Mouse (Mus musculus) layer of hippocampus, adult 2 months (tissue): ENCODE measurements around the gene Gtf3a. TPM values are rescaled to one million over a fixed set of nuclear protein-coding genes. Genes with fewer than 3 reads are reported as not detected.
"Not testable (repeated sequence)": the region's sequence is repeated elsewhere in the genome, so short reads cannot be mapped to it uniquely, and the experiment has no call there.

Experiments used
- DNase-seq, 2 experiments: peaks; one replicate each; pipeline ENCODE4 v3.0.0; 2022; ENCODE audit warnings: low spot score in 2 of 2
- H3K27ac ChIP-seq: fragments of 200-600 bp; 2 replicates; pipeline ENCODE4 v1.8.1; 2022
- H3K4me3 ChIP-seq: fragments of 200-600 bp; 2 replicates; pipeline ENCODE4 v1.8.1; 2022; ENCODE audit warnings: mild to moderate bottlenecking
- CTCF ChIP-seq: fragments of 200-600 bp; conservative IDR thresholded peaks from 2 replicates; pipeline ENCODE4 v1.8.1; 2022; ENCODE audit warnings: antibody characterized with exemption, mild to moderate bottlenecking, moderate library complexity
- total RNA-seq, 2 experiments: library from RNA; stranded (reverse); gene quantifications; 2 replicates each; pipeline ENCODE4 v1.2.3; 2021

The Gtf3a gene
- total RNA-seq, 2 experiments from 2014 or later = 23.3 to 24.7 TPM

DNA sequence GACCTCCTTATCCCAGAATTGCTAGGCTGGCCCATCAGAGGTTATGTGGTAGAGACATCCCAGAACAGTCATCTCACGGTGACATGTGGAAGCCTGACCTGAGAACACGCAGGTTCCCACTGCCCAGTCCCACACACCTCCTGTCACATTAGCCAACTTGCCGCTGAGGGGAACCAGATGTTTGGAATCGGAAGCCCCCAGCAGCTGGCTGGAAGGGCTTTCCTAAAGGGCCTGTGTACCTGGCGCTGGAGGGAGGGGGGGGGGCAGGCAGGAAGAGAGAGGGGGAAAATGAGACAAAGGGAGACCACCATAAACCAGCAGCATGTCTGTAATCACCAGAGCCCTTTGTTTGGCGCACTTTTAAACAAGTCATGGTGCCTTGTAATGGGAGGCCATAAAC, 28.6 kb upstream of the Gtf3a start:
- no peak for TF ChIP-seq CTCF
- DNase-seq = no peak
- H3K4me3 ChIP-seq = no peak overlapping the region

DNA sequence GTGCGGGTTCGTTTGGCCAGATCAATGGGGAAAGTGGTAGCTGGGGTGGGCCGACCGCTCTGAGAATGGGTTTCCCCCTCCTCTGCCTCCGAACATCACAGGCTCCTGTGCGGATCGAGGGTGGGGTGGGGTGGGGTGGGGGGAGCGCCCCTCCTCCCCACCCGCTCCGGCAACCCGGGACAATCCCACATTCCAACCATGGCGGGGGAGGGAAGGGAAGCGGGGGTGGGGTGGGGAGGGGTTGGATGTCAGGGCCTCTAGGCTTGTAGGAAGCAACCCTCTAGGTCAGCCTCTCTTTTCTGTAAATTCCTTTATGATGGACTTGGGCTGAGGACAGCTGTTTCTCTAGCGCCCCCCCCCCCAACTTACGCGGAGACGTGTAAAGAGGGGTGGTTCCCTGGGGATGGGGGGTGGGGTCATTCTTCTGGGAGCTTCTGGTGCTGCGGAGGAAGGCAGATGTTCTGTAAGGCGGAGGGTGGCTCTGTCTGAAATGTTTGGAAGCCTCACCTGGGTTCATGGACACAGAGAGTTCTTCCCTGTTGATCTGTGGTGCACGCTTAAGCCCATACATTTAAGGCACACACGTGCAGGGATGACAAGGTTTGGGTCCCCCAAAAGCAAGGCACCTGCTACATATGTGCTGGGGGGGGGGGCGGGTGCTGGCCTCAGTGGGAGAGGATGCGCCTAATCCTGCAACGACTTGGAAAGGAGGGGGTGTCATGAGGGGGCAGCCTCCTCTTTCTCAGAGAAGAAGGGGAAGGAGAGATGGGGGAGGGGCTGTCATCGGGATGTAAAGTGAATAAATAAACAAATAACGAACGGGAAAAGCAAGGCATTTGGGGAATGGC, 27.9 kb upstream of the Gtf3a start:
- H3K4me3 ChIP-seq = no peak overlapping the region
- DNase-seq = no peak
- no peak overlapping the region for H3K27ac ChIP-seq

More for the DNA sequence above, 28.6 kb upstream of the Gtf3a start:
- no peak overlapping the region for H3K27ac ChIP-seq

DNA sequence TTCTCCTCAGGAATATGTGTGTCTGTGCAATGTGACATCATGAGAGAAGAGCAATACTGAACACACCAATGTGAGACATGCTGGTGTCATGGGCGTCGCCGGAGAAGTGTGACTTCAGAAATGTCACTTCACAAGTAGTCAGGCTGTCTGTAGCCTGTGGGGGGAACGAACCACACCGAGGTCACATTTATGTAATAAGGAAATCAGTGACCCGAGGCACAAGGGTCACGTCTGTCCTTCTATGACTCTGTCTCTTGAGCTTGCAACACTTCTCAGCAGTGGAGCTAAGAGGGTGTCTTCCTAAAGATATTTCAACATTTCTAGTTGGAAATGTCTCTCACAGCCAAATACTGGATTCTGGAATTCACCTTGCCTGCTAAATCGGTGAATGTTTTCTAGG, 27.2 kb upstream of the Gtf3a start:
- no peak overlapping the region for H3K27ac ChIP-seq
- TF ChIP-seq CTCF = no peak
- no peak for DNase-seq
- no peak overlapping the region for H3K4me3 ChIP-seq

More for the DNA sequence above, 27.9 kb upstream of the Gtf3a start:
- TF ChIP-seq CTCF = no peak

DNA sequence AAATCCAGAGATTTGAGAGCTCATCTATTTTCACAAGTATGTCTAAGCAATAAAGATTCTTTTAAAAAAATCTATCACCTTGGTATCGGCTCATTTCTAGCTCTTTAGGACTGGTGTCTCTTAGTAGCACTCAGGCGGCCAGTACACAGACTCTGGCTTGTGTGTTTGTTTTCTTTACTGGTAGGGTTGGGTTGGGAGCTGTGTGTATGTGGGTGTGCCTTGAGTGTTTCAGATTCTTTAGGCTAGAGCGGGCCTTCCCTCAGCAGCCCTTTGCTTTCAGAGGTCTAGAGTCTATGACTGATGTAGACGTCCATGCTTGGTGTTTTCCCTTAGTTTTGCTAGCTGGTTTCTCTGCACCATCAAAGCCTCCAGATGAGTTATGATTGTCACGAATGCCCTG, 24.9 kb upstream of the Gtf3a start:
- TF ChIP-seq CTCF = no peak
- no peak overlapping the region for H3K4me3 ChIP-seq

DNA sequence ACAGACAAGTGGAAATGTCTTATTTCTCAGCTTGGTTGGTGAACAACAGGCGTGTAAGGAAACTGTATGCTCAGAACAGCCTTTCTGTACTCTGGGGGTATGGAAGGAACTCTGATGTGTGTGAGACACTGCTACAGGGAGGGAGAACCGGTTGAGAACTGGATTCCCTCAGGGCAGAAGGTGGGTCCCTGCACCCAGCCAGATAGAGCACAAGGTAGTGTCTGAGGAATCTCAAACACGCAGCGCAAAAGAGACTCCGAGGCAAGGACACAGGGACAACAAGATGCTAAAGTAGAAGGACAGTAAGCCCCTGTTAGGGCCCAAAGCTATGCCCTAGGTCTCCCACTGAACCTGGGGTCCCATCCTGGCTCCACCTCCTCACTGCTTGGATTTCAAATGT, 21.8 kb upstream of the Gtf3a start:
- TF ChIP-seq CTCF = no peak
- no peak for DNase-seq
- no peak overlapping the region for H3K4me3 ChIP-seq
- no peak overlapping the region for H3K27ac ChIP-seq

More for the DNA sequence above, 24.9 kb upstream of the Gtf3a start:
- DNase-seq = no peak
- H3K27ac ChIP-seq = no peak overlapping the region

DNA sequence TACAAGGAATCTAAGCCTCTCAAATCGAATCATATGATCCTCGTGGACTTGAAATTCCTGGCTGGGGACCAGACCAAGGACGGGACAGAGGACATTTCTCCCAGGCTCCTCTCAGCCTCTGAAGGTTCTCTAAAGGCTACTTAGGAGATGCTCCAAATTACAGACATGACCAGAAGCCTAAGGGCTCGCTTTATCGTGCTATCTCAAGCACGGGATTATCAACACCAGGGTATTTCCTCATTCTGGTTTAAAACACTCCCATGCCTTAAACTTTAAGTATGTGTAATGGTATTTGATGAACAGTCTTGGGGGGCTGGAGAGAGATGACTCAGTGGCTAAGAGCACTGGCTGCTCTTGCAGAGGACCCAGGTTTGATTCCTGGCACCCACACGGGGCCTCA, 17.0 kb upstream of the Gtf3a start:
- Histone ChIP-seq H3K4me3 (no peak overlapping the region), H3K27ac (no peak overlapping the region)
- TF ChIP-seq CTCF = no peak
- no peak for DNase-seq

DNA sequence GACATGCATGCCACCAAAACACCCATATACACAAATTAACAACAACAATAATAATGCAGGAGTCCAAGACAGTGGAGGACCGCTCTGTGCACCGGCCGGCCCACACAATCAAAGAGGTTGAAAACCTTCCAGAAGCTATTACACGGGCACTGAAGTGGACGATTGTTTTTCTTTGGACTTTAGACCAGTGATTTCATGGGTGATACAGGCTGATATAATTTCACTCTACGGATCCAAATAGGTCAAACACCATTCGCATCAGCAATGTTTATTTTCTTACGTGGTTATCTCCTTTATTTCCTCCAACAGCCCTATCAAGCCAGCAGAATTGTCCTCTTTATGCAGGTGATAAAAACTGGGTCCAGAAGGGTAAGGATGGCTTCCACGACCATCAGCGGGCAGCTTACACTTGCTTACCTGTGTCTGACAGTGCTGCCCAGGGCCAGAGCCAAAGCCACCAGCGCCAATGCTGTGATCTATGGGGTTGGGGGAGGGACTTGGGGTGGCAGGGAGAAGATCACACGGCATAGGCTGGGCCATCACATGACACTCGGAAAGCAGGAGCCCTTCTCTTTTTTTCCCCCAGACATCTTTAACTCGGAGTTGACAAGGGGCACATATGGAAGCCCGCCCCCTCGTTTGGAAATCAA, 16.4 kb upstream of the Gtf3a start:
- no peak for DNase-seq
- no peak for TF ChIP-seq CTCF
- no peak overlapping the region for H3K27ac ChIP-seq
- no peak overlapping the region for H3K4me3 ChIP-seq

DNA sequence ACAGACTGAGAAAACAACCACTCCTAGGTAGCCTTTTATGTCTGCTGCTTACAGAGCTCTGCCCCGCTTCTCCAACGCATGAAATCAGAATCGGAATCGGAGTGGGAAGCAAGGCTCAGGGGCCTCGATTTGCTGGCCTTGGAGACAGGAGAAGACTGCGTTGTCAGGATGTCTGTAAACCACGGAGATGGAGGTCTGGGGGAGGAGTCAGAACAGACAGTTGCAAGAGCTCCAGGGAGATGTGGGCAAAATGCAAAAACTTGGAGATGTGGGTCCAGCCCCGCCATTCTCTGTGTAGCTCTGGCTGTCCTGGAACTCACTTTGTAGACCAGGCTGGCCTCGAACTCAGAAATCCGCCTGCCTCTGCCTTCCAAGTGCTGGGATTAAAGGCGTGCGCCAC, 15.0 kb upstream of the Gtf3a start:
- Histone ChIP-seq H3K4me3 (no peak overlapping the region), H3K27ac (no peak overlapping the region)
- TF ChIP-seq CTCF = no peak
- DNase-seq = no peak

DNA sequence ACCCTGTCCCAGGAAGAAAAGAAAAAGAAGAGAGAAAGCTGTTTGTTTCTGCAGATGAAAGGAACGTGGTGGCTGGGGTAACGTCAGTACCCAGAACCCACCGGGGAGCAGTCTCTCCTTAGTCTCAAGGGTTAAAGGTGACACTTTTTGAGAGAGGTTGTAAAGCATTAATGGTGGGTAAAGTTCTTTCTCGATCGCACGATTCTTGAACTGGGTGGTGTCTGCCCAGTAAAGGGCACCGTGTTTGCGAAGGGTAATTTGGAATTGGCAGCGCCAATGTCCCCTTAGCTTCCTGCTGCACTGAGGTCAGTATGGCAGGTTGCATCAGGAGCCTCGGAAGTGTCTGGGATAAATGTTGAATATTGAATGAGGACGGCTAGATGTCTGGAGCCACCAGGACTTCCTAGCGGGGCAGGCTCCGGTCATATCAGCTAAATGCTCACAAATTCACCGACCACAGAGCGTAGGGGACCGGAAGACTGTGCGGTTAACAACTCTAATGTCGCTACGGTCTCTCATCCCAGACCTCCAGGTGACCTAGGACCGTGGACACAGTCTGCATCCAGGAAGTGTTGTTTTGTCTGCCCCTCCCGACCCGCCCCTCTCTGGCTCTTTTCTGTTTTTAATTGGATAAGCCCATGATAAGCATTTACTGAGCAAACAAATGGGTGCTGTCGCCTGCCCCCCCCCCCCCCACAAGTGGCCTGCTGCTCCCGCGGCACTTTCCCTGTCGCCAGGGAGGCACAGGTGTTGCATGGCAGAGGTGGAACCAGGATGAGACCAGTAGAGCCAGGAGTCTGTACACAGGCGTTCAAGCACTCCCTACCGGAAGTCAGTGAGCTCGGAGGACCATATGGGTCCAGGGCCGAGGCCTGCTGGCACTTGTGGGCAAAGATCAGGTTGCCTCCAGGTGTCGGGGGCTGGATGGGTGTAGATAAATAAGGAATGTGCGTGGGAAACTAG, 10.6 kb upstream of the Gtf3a start:
- no peak for DNase-seq
- Histone ChIP-seq H3K27ac (no peak overlapping the region), H3K4me3 (no peak overlapping the region)
- TF ChIP-seq CTCF = no peak

DNA sequence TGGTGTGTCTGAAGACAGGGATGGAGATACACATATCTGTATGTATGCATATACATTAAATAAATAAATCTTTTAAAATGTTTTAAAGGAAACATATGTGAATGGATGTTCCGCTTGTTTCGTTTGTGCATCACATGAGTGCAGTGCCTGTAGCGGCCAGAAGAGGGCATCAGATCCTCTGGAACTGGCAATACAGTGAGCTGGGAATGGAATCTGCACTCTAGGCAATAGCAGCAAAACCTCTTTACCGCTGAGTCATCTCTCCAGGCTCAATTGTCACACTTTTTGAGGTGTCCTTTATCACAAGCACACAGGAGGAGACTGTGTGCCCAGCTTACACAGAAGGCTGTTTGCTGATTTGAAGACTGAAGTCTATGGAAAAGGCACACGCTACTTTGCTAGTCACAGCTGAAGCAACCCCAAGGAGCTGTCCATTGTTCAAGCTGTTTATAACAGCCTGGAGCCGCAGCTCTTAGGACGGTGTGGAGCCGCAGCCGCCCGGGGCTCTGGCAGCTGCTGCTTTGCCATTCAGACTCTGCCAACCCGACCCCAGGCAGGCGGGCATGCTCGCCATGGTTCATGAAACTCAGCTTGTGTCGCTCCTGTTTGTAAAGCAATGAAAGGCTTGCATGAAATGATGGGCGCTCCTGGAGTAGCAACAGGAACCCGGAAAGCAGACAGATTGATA, 9.2 kb upstream of the Gtf3a start:
- no peak overlapping the region for H3K4me3 ChIP-seq
- peak; percentile 72 for TF ChIP-seq CTCF

DNA sequence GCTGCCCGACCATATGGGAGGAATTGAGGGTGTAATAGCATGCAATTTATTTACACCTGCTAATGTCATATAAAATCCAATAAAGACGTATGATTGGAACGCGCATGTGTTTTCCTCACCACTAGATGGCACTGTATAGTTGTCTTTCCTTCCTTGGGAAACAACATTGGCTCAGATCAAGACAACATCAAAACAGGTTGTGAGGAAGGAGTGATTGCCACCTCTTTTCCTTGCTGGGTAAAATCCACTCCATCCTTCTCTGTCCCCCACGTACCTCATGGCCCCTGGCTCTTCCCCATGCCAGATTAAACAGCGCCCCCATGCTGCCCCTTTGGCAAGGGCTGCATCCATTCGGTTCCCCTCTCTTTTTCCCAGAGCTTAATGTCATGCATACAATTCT, 8.2 kb upstream of the Gtf3a start:
- Histone ChIP-seq H3K4me3 (no peak overlapping the region), H3K27ac (no peak overlapping the region)
- peak in 1 of 2 experiments; percentile 39 for DNase-seq
- TF ChIP-seq CTCF = peak; percentile 91

More for the DNA sequence above, 9.2 kb upstream of the Gtf3a start:
- DNase-seq = no peak
- H3K27ac ChIP-seq = no peak overlapping the region

DNA sequence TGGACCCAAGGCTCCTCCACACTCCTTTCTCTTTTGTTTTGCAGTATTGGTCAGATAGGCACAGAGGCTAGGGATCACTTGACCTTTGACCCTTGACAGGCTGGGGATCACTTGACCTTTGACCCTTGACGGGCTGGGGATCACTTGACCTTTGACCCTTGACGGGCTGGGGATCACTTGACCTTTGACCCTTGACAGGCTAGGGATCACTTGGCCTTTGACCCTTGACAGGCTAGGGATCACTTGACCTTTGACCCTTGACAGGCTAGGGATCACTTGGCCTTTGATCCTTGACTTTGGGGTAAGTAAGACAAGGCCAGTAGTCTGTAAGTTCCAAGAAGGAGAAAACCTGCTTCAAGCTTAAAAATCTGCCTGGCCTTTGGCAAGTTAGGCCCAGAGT, 6.5 kb upstream of the Gtf3a start:
- H3K4me3 ChIP-seq, H3K27ac ChIP-seq, DNase-seq: not testable (repeated sequence)
